Mouse (Mus musculus) midbrain, embryonic 12.5 days (tissue): ENCODE results near the gene Tmem274. TPM values are rescaled to one million over a fixed set of nuclear protein-coding genes. Genes with fewer than 3 reads are reported as not detected.
"Not testable (repeated sequence)": the region's sequence is repeated elsewhere in the genome, so short reads cannot be mapped to it uniquely, and the experiment has no call there.

Experiments
- ATAC-seq: fragments of 200-750 bp; cut with Nextera tagmentation; 2 replicates; pipeline ENCODE4 v1.8.0; 2017; ENCODE audit warnings: low read depth, moderate TSS enrichment, moderate library complexity; ENCODE audit not compliant: low FRiP score
- H3K27ac ChIP-seq: fragments of 300-500 bp; sonication (generic); replicated peaks from 2 replicates; pipeline ENCODE4 v1.5.1; 2016; ENCODE audit warnings: mild to moderate bottlenecking
- H3K27me3 ChIP-seq: fragments of 300-500 bp; sonication (generic); 2 replicates; pipeline ENCODE4 v1.6.1; 2016; ENCODE audit warnings: mild to moderate bottlenecking
- H3K36me3 ChIP-seq: fragments of 300-500 bp; sonication (generic); 2 replicates; pipeline ENCODE4 v1.6.1; 2016
- H3K4me1 ChIP-seq: fragments of 300-500 bp; sonication (generic); 2 replicates; pipeline ENCODE4 v1.6.1; 2016
- H3K4me2 ChIP-seq: fragments of 300-500 bp; sonication (generic); replicated peaks from 2 replicates; pipeline ENCODE4 v1.6.1; 2016; ENCODE audit warnings: mild to moderate bottlenecking, moderate library complexity
- H3K4me3 ChIP-seq: fragments of 300-500 bp; sonication (generic); 2 replicates; pipeline ENCODE4 v1.5.1; 2016; ENCODE audit warnings: mild to moderate bottlenecking
- H3K9ac ChIP-seq: fragments of 300-500 bp; sonication (generic); replicated peaks from 2 replicates; pipeline ENCODE4 v1.6.1; 2016; ENCODE audit warnings: mild to moderate bottlenecking, moderate library complexity
- H3K9me3 ChIP-seq: fragments of 300-500 bp; sonication (generic); 2 replicates; pipeline ENCODE4 v1.6.1; 2016; ENCODE audit warnings: mild to moderate bottlenecking
- WGBS: fragments of 180-500 bp; shearing (Covaris S2); methylation state at CpG from one replicate; pipeline ENCODE4 v1.1.7; 2016; 5-methylcytosine and 5-hydroxymethylcytosine counted together
- polyA plus RNA-seq: library from polyadenylated mRNA; unstranded; fragments of >200 nt; fragmentation: Nextera tagmentation; extraction: Ambion mirVana; gene quantifications from 2 replicates; pipeline ENCODE4 v1.2.1, GENCODE M21; 2016

Gene Tmem274
- polyA plus RNA-seq, 1 experiment from 2014 or later, result 0.31 TPM

DNA sequence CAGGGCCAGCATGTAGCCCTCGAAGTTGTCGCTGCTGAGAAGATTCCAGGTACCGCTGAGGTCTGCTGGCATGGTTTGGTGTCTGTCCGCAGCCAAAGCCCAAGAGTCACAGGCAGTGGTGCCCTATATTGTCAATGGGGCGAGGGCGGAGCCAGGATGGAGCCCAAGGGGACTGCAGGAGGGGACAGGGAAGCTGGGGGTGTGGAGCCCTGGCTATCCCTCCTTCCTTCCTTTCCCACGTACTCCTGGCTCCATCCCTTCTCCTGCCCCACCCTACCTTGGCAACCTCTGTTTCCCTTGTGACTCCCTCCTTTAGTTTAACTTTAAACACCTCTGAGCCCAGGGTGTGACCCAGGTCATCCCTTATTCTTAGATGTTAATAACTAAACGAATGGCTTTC lies 22.3 kb upstream of the Tmem274 start, which contains the start of gene Rbp7:
Rbp7 (minus strand) TSS at position 100 of the 400 bp plus-strand sequence.
- Histone ChIP-seq H3K4me2 (no peak within 1 kb of the TSS), H3K9ac (no peak within 1 kb of the TSS), H3K36me3 (no peaks in the 10 kb centered on the region), H3K4me3 (no peak within 1 kb of the TSS), H3K9me3 (no peaks in the 10 kb centered on the region), H3K27ac (no peak within 1 kb of the TSS), H3K27me3 (no peaks in the 10 kb centered on the region), H3K4me1 (no peaks in the 10 kb centered on the region)
- WGBS, result 62% methylated on average over 8 of the region's 8 CpGs
- ATAC-seq, result no peak

GRCm38 (mm10) chr4:149457163-149457562 lies 20.0 kb upstream of the Tmem274 start:
- H3K4me1 ChIP-seq, H3K9me3 ChIP-seq, ATAC-seq, H3K36me3 ChIP-seq, H3K4me3 ChIP-seq, H3K27ac ChIP-seq, H3K4me2 ChIP-seq, H3K27me3 ChIP-seq, H3K9ac ChIP-seq: not testable (repeated sequence)
- 87% methylated on average over 27 of the region's 27 CpGs for WGBS

DNA sequence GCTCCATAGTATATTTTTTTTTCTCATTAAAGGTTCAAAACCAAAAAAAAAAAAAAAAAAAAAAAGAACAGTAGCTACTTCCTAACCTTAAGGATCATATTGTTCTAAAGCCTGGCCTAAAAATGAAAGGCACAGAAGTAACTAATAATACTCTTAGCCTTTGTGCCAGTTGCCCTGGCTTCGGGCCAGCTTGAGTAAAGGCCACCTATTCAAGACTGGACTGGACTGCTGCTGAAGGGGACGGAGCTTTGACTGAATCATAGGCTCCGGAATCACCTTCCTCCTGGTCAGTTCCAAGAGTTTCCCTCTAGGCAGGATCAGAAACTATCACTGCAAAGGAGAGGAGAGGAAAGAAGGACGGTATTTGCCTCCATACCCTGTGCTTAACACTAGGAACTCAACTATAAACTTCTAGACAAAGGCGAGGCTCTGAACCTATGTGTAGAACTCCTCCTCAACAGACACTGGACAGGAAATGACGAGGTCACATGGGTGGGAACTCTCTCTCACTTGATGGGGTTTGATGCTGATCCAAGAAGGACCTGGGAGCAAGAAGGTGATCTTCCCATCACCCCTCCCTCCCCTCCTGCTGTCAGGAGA lies 19.2 kb upstream of the Tmem274 start:
- Histone ChIP-seq H3K4me1 (0 out of 2 replicates have a peak, but pooled peaks cover 4% of the 10 kb centered on the region), H3K27ac (no peak overlapping the region), H3K27me3 (no peaks in the 10 kb centered on the region), H3K9ac (no peak overlapping the region), H3K36me3 (no peaks in the 10 kb centered on the region), H3K4me2 (no peak overlapping the region), H3K9me3 (no peaks in the 10 kb centered on the region), H3K4me3 (no peak overlapping the region)
- no peak for ATAC-seq
- WGBS, result 76% methylated on average over 6 of the region's 6 CpGs

DNA sequence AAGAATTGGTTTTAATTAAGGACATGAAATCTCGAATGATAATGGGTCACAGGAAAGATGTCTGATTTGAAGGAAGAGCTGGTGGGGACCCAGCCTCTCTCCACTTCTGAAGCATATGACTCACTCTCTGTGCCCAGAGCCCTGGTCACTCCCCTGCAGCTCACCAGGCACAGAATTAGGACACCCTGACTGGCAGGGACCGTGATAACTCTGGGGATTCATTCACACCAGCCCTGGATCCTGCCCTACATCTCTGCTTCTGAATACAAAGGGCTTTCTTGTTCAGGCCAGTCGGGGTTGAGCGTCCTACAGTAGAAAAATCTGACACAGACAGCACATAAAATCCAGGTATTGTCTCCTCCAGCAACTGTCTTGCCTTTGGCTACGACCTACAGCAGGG lies 18.7 kb upstream of the Tmem274 start:
- 0 out of 2 replicates have a peak, but pooled peaks cover 4% of the 10 kb centered on the region for H3K4me1 ChIP-seq
- no peaks in the 10 kb centered on the region for H3K9me3 ChIP-seq
- no peak for ATAC-seq
- no peak overlapping the region for H3K4me3 ChIP-seq
- WGBS, result 74% methylated on average over 5 of the region's 5 CpGs
- H3K27me3 ChIP-seq, result no peaks in the 10 kb centered on the region
- H3K9ac ChIP-seq, result no peak overlapping the region
- H3K36me3 ChIP-seq, result no peaks in the 10 kb centered on the region
- no peak overlapping the region for H3K27ac ChIP-seq
- H3K4me2 ChIP-seq, result no peak overlapping the region

- 0 out of 2 replicates have a peak, but pooled peaks cover 4% of the 10 kb centered on the region for H3K4me1 ChIP-seq
Observed at GRCm38 (mm10) chr4:149459425-149459824, 17.8 kb upstream of the Tmem274 start.

GRCm38 (mm10) chr4:149460475-149460874 lies 16.7 kb upstream of the Tmem274 start:
- H3K27ac ChIP-seq, H3K4me3 ChIP-seq, H3K4me1 ChIP-seq, H3K4me2 ChIP-seq, H3K36me3 ChIP-seq, H3K27me3 ChIP-seq, H3K9me3 ChIP-seq, ATAC-seq, H3K9ac ChIP-seq: not testable (repeated sequence)
- 92% methylated on average over 2 of the region's 2 CpGs for WGBS

More at GRCm38 (mm10) chr4:149459425-149459824, 17.8 kb upstream of the Tmem274 start:
- Histone ChIP-seq H3K27me3 (no peaks in the 10 kb centered on the region), H3K4me3 (no peak overlapping the region), H3K27ac (no peak overlapping the region), H3K4me2 (no peak overlapping the region), H3K36me3 (no peaks in the 10 kb centered on the region), H3K9ac (no peak overlapping the region), H3K9me3 (no peaks in the 10 kb centered on the region)
- 93% methylated on average over 1 of the region's 1 CpGs for WGBS
- no peak for ATAC-seq

DNA sequence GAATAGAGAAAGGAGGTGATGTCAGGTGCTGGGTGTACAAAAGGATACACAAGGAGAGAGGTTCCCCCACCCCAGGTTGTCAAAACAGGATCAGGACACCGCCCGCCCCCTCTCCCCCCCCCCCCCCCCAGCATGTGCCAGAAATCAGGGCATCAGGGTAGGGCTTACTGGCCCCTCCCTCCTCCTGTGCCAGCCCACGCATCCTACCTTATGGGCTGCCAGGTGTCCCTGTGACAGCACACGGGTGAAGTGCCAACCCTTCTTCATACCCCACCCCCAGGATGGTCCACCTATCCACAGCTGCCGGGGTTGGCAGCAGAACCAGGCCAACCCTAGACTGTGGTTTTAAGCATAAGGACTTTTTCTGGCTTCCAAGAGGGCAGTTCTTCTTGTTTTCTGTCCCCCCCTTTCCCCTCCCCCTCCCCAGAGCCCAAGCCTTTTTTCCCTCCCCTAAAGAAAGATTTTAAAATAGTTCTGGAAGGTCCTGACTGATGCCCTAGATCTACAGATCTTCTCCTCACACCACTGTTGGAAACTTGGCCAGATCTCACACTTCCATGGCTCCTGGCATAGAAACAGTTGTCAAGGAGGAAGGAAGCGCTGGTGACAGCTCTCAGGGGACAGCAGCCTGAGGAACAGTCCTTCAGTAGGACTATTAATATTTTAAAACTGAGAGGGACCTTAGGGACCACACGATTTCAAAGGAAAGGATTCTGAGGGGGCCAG lies 15.4 kb upstream of the Tmem274 start:
- H3K4me2 ChIP-seq, result no peak overlapping the region
- ATAC-seq, result no peak
- H3K4me1 ChIP-seq, result 0 out of 2 replicates have a peak, but pooled peaks cover 4% of the 10 kb centered on the region
- WGBS, result 77% methylated on average over 7 of the region's 7 CpGs
- H3K36me3 ChIP-seq, result no peaks in the 10 kb centered on the region
- no peaks in the 10 kb centered on the region for H3K27me3 ChIP-seq
- no peak overlapping the region for H3K4me3 ChIP-seq
- no peak overlapping the region for H3K27ac ChIP-seq
- no peaks in the 10 kb centered on the region for H3K9me3 ChIP-seq
- no peak overlapping the region for H3K9ac ChIP-seq

- Histone ChIP-seq H3K9ac (no peak overlapping the region), H3K36me3 (no peaks in the 10 kb centered on the region), H3K4me3 (no peak overlapping the region), H3K4me2 (no peak overlapping the region), H3K27ac (no peak overlapping the region), H3K27me3 (no peaks in the 10 kb centered on the region), H3K4me1 (0 out of 2 replicates have a peak, but pooled peaks cover 4% of the 10 kb centered on the region), H3K9me3 (no peaks in the 10 kb centered on the region)
- ATAC-seq, result no peak
- 77% methylated on average over 6 of the region's 6 CpGs for WGBS
Observed at GRCm38 (mm10) chr4:149462305-149462971, 14.7 kb upstream of the Tmem274 start.

DNA sequence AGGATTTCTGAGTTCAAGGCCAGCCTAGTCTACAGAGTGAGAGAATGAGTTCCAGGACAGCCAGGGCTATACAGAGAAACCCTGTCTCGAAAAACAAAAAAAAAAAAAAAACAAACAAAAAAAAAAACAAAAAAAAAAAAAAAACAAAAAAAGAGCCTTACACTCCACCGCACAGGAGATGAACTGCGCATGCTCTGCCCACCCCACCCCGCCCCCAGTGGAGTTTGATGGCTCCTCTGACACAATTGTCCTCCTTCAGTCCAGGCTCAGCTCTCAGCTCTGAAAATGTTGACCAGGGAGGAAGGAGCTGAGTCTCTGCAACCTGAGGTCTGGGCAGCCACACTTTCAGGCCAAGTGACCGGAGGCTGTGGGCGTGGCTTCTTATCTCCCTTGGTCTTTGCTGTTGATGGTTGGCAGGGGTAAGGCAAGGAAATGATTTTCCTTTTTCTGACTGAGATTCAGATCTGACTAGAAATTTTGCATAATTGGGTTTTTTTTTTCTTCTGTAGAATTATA lies 13.7 kb upstream of the Tmem274 start:
- ATAC-seq, result no peak
- 72% methylated on average over 6 of the region's 6 CpGs for WGBS

DNA sequence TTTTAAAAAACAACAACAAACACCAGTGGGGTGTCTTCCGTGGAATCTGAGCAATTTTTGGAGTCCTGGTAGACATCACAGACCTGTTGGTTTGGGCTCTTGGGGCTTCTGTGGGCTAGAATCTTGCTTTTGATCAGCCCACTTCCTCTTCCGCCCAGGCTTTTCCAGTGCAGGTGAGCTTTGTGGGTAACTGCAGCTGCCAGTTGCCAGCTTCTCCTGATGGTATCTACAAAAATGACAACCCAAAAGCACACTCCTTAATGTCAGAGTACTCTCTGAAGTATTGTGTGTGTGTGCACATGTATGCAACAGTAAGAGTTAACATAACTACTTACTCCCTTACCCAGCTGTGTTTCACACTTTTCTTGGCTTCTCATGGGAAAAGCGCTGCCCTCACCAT lies 7.6 kb upstream of the Tmem274 start:
- peaks cover 32% of the 10 kb centered on the region for H3K36me3 ChIP-seq
- no peak overlapping the region for H3K9ac ChIP-seq
- H3K4me2 ChIP-seq, result no peak overlapping the region
- H3K27me3 ChIP-seq, result no peaks in the 10 kb centered on the region
- no peaks in the 10 kb centered on the region for H3K9me3 ChIP-seq
- no peak overlapping the region for H3K4me3 ChIP-seq
- WGBS, result 95% methylated on average over 3 of the region's 3 CpGs
- H3K4me1 ChIP-seq, result no peaks in the 10 kb centered on the region
- H3K27ac ChIP-seq, result no peak overlapping the region
- no peak for ATAC-seq

More for the DNA sequence above, 13.7 kb upstream of the Tmem274 start:
- H3K4me3 ChIP-seq, result no peak overlapping the region
- H3K4me2 ChIP-seq, result no peak overlapping the region
- no peak overlapping the region for H3K27ac ChIP-seq
- no peaks in the 10 kb centered on the region for H3K9me3 ChIP-seq
- H3K4me1 ChIP-seq, result 0 out of 2 replicates have a peak, but pooled peaks cover 4% of the 10 kb centered on the region
- no peak overlapping the region for H3K9ac ChIP-seq
- H3K36me3 ChIP-seq, result peaks cover 6% of the 10 kb centered on the region; the same call in 1 of the 2 replicates
- H3K27me3 ChIP-seq, result no peaks in the 10 kb centered on the region

DNA sequence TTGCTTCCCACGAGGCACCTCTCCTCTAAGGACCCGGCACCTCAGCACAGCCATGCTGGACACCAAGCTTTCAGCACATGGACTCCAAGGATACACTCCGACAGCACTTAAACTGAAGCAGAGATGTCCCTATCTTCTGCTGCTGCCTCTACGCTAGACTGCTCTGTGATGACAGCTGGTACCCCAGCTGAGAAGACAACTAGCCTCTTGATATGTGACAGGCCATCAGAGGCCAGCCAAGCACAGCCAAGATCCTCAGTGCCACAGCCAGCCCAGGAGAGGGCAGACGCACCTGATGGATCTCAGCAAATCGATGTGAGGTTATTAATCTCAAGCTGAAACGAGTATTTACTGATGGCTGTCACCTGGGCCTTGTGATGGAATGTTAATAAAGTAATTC lies 2.1 kb upstream of the Tmem274 start:
- H3K36me3 ChIP-seq, result peaks cover 14% of the 10 kb centered on the region
- no peaks in the 10 kb centered on the region; the same call in 1 of the 2 replicates for H3K27me3 ChIP-seq
- 85% methylated on average over 7 of the region's 7 CpGs for WGBS
- no peak overlapping the region for H3K4me2 ChIP-seq
- no peak overlapping the region for H3K4me3 ChIP-seq
- H3K27ac ChIP-seq, result no peak overlapping the region
- no peak overlapping the region for H3K9ac ChIP-seq
- no peak for ATAC-seq
- no peaks in the 10 kb centered on the region for H3K4me1 ChIP-seq
- H3K9me3 ChIP-seq, result no peaks in the 10 kb centered on the region

DNA sequence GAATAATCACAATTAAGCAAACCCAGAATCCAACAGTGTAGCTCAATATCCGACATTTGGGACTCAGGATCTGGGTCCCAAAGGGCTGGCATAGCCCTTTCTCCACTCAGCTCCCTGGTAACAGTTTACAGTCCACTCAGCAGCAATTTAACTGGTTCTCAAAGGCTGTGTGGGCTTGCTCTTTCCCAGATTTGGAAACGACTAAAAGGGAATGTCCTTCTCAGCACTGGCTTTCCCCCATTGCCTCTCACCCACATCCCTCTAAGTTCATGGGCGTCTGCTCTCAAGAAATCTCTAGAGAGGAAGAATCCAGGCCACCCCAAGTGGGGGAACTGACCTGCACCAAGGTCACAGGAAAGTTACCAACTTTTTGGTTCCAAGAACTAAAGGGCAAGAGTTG lies 7.4 kb downstream of the Tmem274 start:
- Histone ChIP-seq H3K4me2 (peak overlapping the region; percentile 85), H3K27me3 (no peaks in the 10 kb centered on the region), H3K9me3 (no peaks in the 10 kb centered on the region), H3K36me3 (peaks cover 30% of the 10 kb centered on the region), H3K4me1 (peaks cover 16% of the 10 kb centered on the region), H3K9ac (peak overlapping the region; percentile 77), H3K27ac (peak overlapping the region; percentile 63), H3K4me3 (peak overlapping the region; percentile 87)
- no peak for ATAC-seq
- WGBS, result 59% methylated on average over 3 of the region's 3 CpGs
